Comparison of ENCODE assay signal across 26 mouse cellular contexts in the genomic region with DNA sequence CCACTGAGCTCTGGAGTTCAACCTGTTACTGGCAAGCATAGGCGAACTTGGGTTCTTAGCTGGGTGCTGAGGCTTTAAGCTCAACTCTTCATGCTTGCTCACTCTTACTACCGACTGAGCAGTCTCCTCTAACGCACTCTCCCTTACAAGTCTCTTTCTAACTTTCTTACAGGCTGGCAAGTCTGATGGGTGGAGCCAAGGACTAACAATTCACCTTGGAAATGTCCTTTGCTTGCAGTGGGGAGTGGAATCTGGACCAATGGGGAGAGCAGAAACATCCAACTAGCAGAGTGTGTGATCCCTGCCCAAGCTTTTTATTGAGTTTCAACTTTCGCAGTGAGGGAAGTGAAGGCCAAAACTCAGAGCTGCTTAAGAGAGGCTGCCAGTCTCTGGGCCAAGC.
"Had no signal": no experiment of that assay in that cellular context is flagged by ENCODE, and none has a peak within 500 bp of the region (broad histone marks: within the 10 kb centered on the region; RNA-seq: fewer than 3 reads in every experiment).

No protein-coding gene starts in this region.

- H3K9me3 ChIP-seq: embryonic facial prominence, embryonic 10.5 days; embryonic facial prominence, embryonic 12.5 days; embryonic facial prominence, embryonic 13.5 days; embryonic facial prominence, embryonic 15.5 days; forebrain, embryonic 10.5 days; forebrain, embryonic 12.5 days; forebrain, embryonic 13.5 days; forebrain, embryonic 15.5 days had no signal

- H3K27me3 ChIP-seq: embryonic facial prominence, embryonic 12.5 days; embryonic facial prominence, embryonic 13.5 days; embryonic facial prominence, embryonic 15.5 days; forebrain, embryonic 12.5 days; forebrain, embryonic 13.5 days; forebrain, embryonic 15.5 days had no signal

- H3K4me3 ChIP-seq: embryonic facial prominence, embryonic 10.5 days; embryonic facial prominence, embryonic 12.5 days; embryonic facial prominence, embryonic 13.5 days; embryonic facial prominence, embryonic 15.5 days; erythroblast, embryonic 14.5 days; forebrain, embryonic 10.5 days; forebrain, embryonic 12.5 days; forebrain, embryonic 13.5 days; forebrain, embryonic 15.5 days; gastrocnemius, adult 2 months; heart, adult 2 months had no signal

- H3K4me2 ChIP-seq: embryonic facial prominence, embryonic 12.5 days; embryonic facial prominence, embryonic 13.5 days; embryonic facial prominence, embryonic 15.5 days; forebrain, embryonic 12.5 days; forebrain, embryonic 13.5 days; forebrain, embryonic 15.5 days had no signal

- H3K27ac ChIP-seq: embryonic facial prominence, embryonic 10.5 days; embryonic facial prominence, embryonic 12.5 days; embryonic facial prominence, embryonic 13.5 days; embryonic facial prominence, embryonic 15.5 days; forebrain, embryonic 10.5 days; forebrain, embryonic 12.5 days; forebrain, embryonic 13.5 days; forebrain, embryonic 15.5 days; gastrocnemius, adult 2 months; heart, adult 2 months had no signal

- ATAC-seq: forebrain, embryonic 13.5 days; forebrain, embryonic 14.5 days; forebrain, embryonic 15.5 days; forebrain, embryonic 16.5 days; forebrain, postnatal 0 days had no signal

- H3K36me3 ChIP-seq: embryonic facial prominence, embryonic 10.5 days; embryonic facial prominence, embryonic 12.5 days; embryonic facial prominence, embryonic 13.5 days; embryonic facial prominence, embryonic 15.5 days; forebrain, embryonic 10.5 days; forebrain, embryonic 12.5 days; forebrain, embryonic 15.5 days had no signal

- DNase-seq: cerebellum, adult 9-11 months; cerebellum, postnatal 10 days; cerebellum, postnatal 14 days; cerebellum, postnatal 25 days; cerebellum, postnatal 36 days; embryo, embryonic 11 days; forebrain, postnatal 0 days; gastrocnemius, adult 2 months; gastrocnemius, postnatal 10 days; gastrocnemius, postnatal 14 days; gastrocnemius, postnatal 25 days; gastrocnemius, postnatal 36 days; heart, adult 11 months; heart, adult 18-20 months; heart, adult 2 months had no signal

- H3K9ac ChIP-seq: embryonic facial prominence, embryonic 12.5 days; embryonic facial prominence, embryonic 13.5 days; embryonic facial prominence, embryonic 15.5 days; forebrain, embryonic 12.5 days; forebrain, embryonic 13.5 days; forebrain, embryonic 15.5 days; forebrain, postnatal 0 days had no signal

- H3K4me1 ChIP-seq: embryonic facial prominence, embryonic 10.5 days; embryonic facial prominence, embryonic 12.5 days; forebrain, embryonic 10.5 days; forebrain, embryonic 12.5 days; forebrain, embryonic 13.5 days; forebrain, embryonic 15.5 days had no signal
